Mouse (Mus musculus) forebrain, embryonic 14.5 days (tissue): Measurements from ENCODE around the gene Gm14418. TPM values are rescaled to one million over a fixed set of nuclear protein-coding genes. Genes with fewer than 3 reads are reported as not detected.
"Not testable (repeated sequence)": the region's sequence is repeated elsewhere in the genome, so short reads cannot be mapped to it uniquely, and the experiment has no call there.

Experiments used
- ATAC-seq: fragments of 200-750 bp; cut with Nextera tagmentation; 2 replicates; pipeline ENCODE4 v1.8.0; 2017; ENCODE audit warnings: mild to moderate bottlenecking, moderate library complexity
- DNase-seq: peaks from one replicate; pipeline ENCODE4 v3.0.0-alpha.2; 2015; ENCODE audit warnings: low spot score
- H3K27ac ChIP-seq: fragments of 300-500 bp; sonication (generic); 2 replicates; pipeline ENCODE4 v1.5.1; 2014; ENCODE audit warnings: low read depth, mild to moderate bottlenecking, control low read depth, low read length, moderate library complexity
- H3K27me3 ChIP-seq: fragments of 300-500 bp; sonication (generic); replicated peaks from 2 replicates; pipeline ENCODE4 v1.6.1; 2014; ENCODE audit warnings: low read length, control low read depth, mixed read lengths; ENCODE audit not compliant: control insufficient read depth, insufficient read depth
- H3K36me3 ChIP-seq: fragments of 300-500 bp; sonication (generic); 2 replicates; pipeline ENCODE4 v1.6.1; 2014; ENCODE audit warnings: low read length, control low read depth; ENCODE audit not compliant: control insufficient read depth, insufficient read depth
- H3K4me1 ChIP-seq: fragments of 300-500 bp; sonication (generic); 2 replicates; pipeline ENCODE4 v1.6.1; 2014; ENCODE audit warnings: antibody characterized with exemption, low read length, control low read depth; ENCODE audit not compliant: control insufficient read depth, insufficient read depth
- H3K4me2 ChIP-seq: fragments of 300-500 bp; sonication (generic); 2 replicates; pipeline ENCODE4 v1.6.1; 2014; ENCODE audit warnings: mild to moderate bottlenecking, control low read depth, low read length
- H3K4me3 ChIP-seq: fragments of 300-500 bp; sonication (generic); 2 replicates; pipeline ENCODE4 v1.5.1; 2014; ENCODE audit warnings: low read depth, low read length, control low read depth
- H3K9ac ChIP-seq: fragments of 300-500 bp; sonication (generic); 2 replicates; pipeline ENCODE4 v1.6.1; 2014; ENCODE audit warnings: mild to moderate bottlenecking, low read length, control low read depth, moderate library complexity
- H3K9me3 ChIP-seq: fragments of 300-500 bp; sonication (generic); replicated peaks from 2 replicates; pipeline ENCODE4 v1.6.1; 2016; ENCODE audit warnings: low read length, control low read depth, mixed read lengths; ENCODE audit not compliant: control insufficient read depth
- WGBS: fragments of 180-500 bp; shearing (Covaris S2); extraction: QIAGEN DNeasy Blood & Tissue Kit; methylation state at CpG from one replicate; pipeline ENCODE4 v1.1.7; 2014; 5-methylcytosine and 5-hydroxymethylcytosine counted together
- polyA plus RNA-seq: library from polyadenylated mRNA; unstranded; fragments of >200 nt; fragmentation: Nextera tagmentation; extraction: Ambion mirVana; gene quantifications from 2 replicates; pipeline ENCODE4 v1.2.1, GENCODE M21; 2014

Gm14418 gene
- polyA plus RNA-seq, result 11.9 and 12.0 TPM in 2 replicates

GRCm38 (mm10) chr2:177398096-177398495, at the start of gene Gm14418:
TSS of gene Gm14418 (minus strand) at chr2:177398320.
- H3K4me1 ChIP-seq, H3K9me3 ChIP-seq, ATAC-seq, H3K9ac ChIP-seq, H3K4me2 ChIP-seq, H3K36me3 ChIP-seq, DNase-seq, H3K27ac ChIP-seq, H3K27me3 ChIP-seq: not testable (repeated sequence)
- 0 out of 2 replicates have a peak within 1 kb of the TSS, but pooled peaks have one; percentile 13 for H3K4me3 ChIP-seq
- 44% methylated on average over 6 of the region's 6 CpGs for WGBS

Other genes with a start within 250 kb of the Gm14418 start
- gene Gm14410, start 191.9 kb downstream of the Gm14418 start, polyA plus RNA-seq, result 40.6 and 43.6 TPM in 2 replicates
- not detected in 2 replicates for gene Gm14409, start 131.3 kb downstream of the Gm14418 start, polyA plus RNA-seq
- gene Gm14412, start 74.0 kb downstream of the Gm14418 start, polyA plus RNA-seq, result 0.11 and 0.27 TPM in 2 replicates
- 7.6 and 9.0 TPM in 2 replicates for gene Zfp970, start 66.4 kb upstream of the Gm14418 start, polyA plus RNA-seq
- gene Gm14403, start 99.9 kb upstream of the Gm14418 start, polyA plus RNA-seq, result 3.3 and 4.2 TPM in 2 replicates
- not detected in 2 replicates for gene Gm14406, start 179.9 kb upstream of the Gm14418 start, polyA plus RNA-seq